Mouse (Mus musculus): ENCODE data around the gene Rpf2. TPM values are rescaled to one million over a fixed set of nuclear protein-coding genes. Genes with fewer than 3 reads are reported as not detected.

Rpf2 gene
- polyA plus RNA-seq (2014; fragmentation: Nextera tagmentation; extraction: Ambion mirVana) = 77.7 and 77.9 TPM in 2 replicates

- H3K27me3 ChIP-seq (replicated peaks; ENCODE audit: control insufficient read depth, insufficient read depth, low read length) = no peaks in the 10 kb centered on the region
Measured at GRCm38 (mm10) chr10:40246374-40247165, at the start of gene Rpf2. TSS of gene Rpf2 (minus strand) at chr10:40247036.

GRCm38 (mm10) chr10:40292640-40293039 is 45.8 kb upstream of the Rpf2 start:
- Histone ChIP-seq H3K4me3 (ENCODE audit: low read depth, low read length) (no peak overlapping the region), H3K4me2 (ENCODE audit: low read length) (no peak overlapping the region), H3K27me3 (replicated peaks; ENCODE audit: control insufficient read depth, insufficient read depth, low read length) (no peaks in the 10 kb centered on the region), H3K9me3 (ENCODE audit: control insufficient read depth, low read length) (no peaks in the 10 kb centered on the region), H3K27ac (ENCODE audit: low read depth) (no peak overlapping the region), H3K4me1 (replicated peaks; ENCODE audit: control insufficient read depth, insufficient read depth, low read length) (peaks cover 4% of the 10 kb centered on the region; the same call in 1 of the 2 replicates), H3K9ac (ENCODE audit: low read length) (no peak overlapping the region), H3K36me3 (ENCODE audit: control insufficient read depth, insufficient read depth, low read length) (peaks cover 51% of the 10 kb centered on the region)
- 92% methylated on average over 6 of the region's 6 CpGs for WGBS
- DNase-seq (ENCODE audit: low spot score) = no peak
- ATAC-seq (replicated peaks; ENCODE audit: low FRiP score, low TSS enrichment, low read depth) = no peak

More at GRCm38 (mm10) chr10:40246374-40247165, at the start of gene Rpf2:
- H3K27ac ChIP-seq (ENCODE audit: low read depth) = peak within 1 kb of the TSS; percentile 73
- peak within 1 kb of the TSS; percentile 75 for H3K9ac ChIP-seq (ENCODE audit: low read length)
- peaks cover 64% of the 10 kb centered on the region for H3K36me3 ChIP-seq (ENCODE audit: control insufficient read depth, insufficient read depth, low read length)
- WGBS = under 1% methylated on average over 54 of the region's 54 CpGs
- H3K9me3 ChIP-seq (ENCODE audit: control insufficient read depth, low read length) = no peaks in the 10 kb centered on the region
- ATAC-seq (replicated peaks; ENCODE audit: low FRiP score, low TSS enrichment, low read depth) = peak; percentile 93
- H3K4me1 ChIP-seq (replicated peaks; ENCODE audit: control insufficient read depth, insufficient read depth, low read length) = no peaks in the 10 kb centered on the region; the same call in 1 of the 2 replicates
- peak within 1 kb of the TSS; percentile 86 for H3K4me2 ChIP-seq (ENCODE audit: low read length)
- H3K4me3 ChIP-seq (ENCODE audit: low read depth, low read length) = peak within 1 kb of the TSS; percentile 88
- peak; percentile 87 for DNase-seq (ENCODE audit: low spot score)

GRCm38 (mm10) chr10:40286767-40287166 is 39.9 kb upstream of the Rpf2 start:
- Histone ChIP-seq H3K4me2 (ENCODE audit: low read length) (no peak overlapping the region), H3K4me1 (replicated peaks; ENCODE audit: control insufficient read depth, insufficient read depth, low read length) (no peaks in the 10 kb centered on the region), H3K4me3 (ENCODE audit: low read depth, low read length) (no peak overlapping the region), H3K27me3 (replicated peaks; ENCODE audit: control insufficient read depth, insufficient read depth, low read length) (no peaks in the 10 kb centered on the region), H3K9ac (ENCODE audit: low read length) (no peak overlapping the region), H3K9me3 (ENCODE audit: control insufficient read depth, low read length) (no peaks in the 10 kb centered on the region), H3K36me3 (ENCODE audit: control insufficient read depth, insufficient read depth, low read length) (peaks cover 44% of the 10 kb centered on the region), H3K27ac (ENCODE audit: low read depth) (no peak overlapping the region)
- DNase-seq (ENCODE audit: low spot score) (no peak), ATAC-seq (replicated peaks; ENCODE audit: low FRiP score, low TSS enrichment, low read depth) (no peak)
- 79% methylated on average over 1 of the region's 1 CpGs for WGBS

GRCm38 (mm10) chr10:40285571-40285970 is 38.7 kb upstream of the Rpf2 start:
- no peak for DNase-seq (ENCODE audit: low spot score)
- H3K9me3 ChIP-seq (ENCODE audit: control insufficient read depth, low read length) = no peaks in the 10 kb centered on the region
- H3K4me1 ChIP-seq (replicated peaks; ENCODE audit: control insufficient read depth, insufficient read depth, low read length) = no peaks in the 10 kb centered on the region
- H3K9ac ChIP-seq (ENCODE audit: low read length) = no peak overlapping the region
- 85% methylated on average over 1 of the region's 1 CpGs for WGBS
- ATAC-seq (replicated peaks; ENCODE audit: low FRiP score, low TSS enrichment, low read depth) = no peak; the same call in 1 of the 2 replicates
- no peak overlapping the region for H3K27ac ChIP-seq (ENCODE audit: low read depth)
- peaks cover 33% of the 10 kb centered on the region for H3K36me3 ChIP-seq (ENCODE audit: control insufficient read depth, insufficient read depth, low read length)
- no peak overlapping the region for H3K4me2 ChIP-seq (ENCODE audit: low read length)
- no peaks in the 10 kb centered on the region for H3K27me3 ChIP-seq (replicated peaks; ENCODE audit: control insufficient read depth, insufficient read depth, low read length)
- H3K4me3 ChIP-seq (ENCODE audit: low read depth, low read length) = no peak overlapping the region

GRCm38 (mm10) chr10:40284997-40285396 is 38.2 kb upstream of the Rpf2 start:
- no peak overlapping the region for H3K4me3 ChIP-seq (ENCODE audit: low read depth, low read length)
- 93% methylated on average over 3 of the region's 3 CpGs for WGBS

GRCm38 (mm10) chr10:40284179-40284831 is 37.5 kb upstream of the Rpf2 start:
- no peaks in the 10 kb centered on the region for H3K4me1 ChIP-seq (replicated peaks; ENCODE audit: control insufficient read depth, insufficient read depth, low read length)
- H3K9me3 ChIP-seq (ENCODE audit: control insufficient read depth, low read length) = no peaks in the 10 kb centered on the region
- H3K4me3 ChIP-seq (ENCODE audit: low read depth, low read length) = no peak overlapping the region
- no peak overlapping the region for H3K27ac ChIP-seq (ENCODE audit: low read depth)
- WGBS = 84% methylated on average over 10 of the region's 10 CpGs
- H3K4me2 ChIP-seq (ENCODE audit: low read length) = no peak overlapping the region
- DNase-seq (ENCODE audit: low spot score) (no peak), ATAC-seq (replicated peaks; ENCODE audit: low FRiP score, low TSS enrichment, low read depth) (0 out of 2 replicates have a peak, but pooled peaks have one; percentile 51)
- no peak overlapping the region for H3K9ac ChIP-seq (ENCODE audit: low read length)
- H3K27me3 ChIP-seq (replicated peaks; ENCODE audit: control insufficient read depth, insufficient read depth, low read length) = no peaks in the 10 kb centered on the region
- H3K36me3 ChIP-seq (ENCODE audit: control insufficient read depth, insufficient read depth, low read length) = peaks cover 22% of the 10 kb centered on the region

More at GRCm38 (mm10) chr10:40284997-40285396, 38.2 kb upstream of the Rpf2 start:
- Histone ChIP-seq H3K4me1 (replicated peaks; ENCODE audit: control insufficient read depth, insufficient read depth, low read length) (no peaks in the 10 kb centered on the region), H3K4me2 (ENCODE audit: low read length) (no peak overlapping the region), H3K9me3 (ENCODE audit: control insufficient read depth, low read length) (no peaks in the 10 kb centered on the region), H3K9ac (ENCODE audit: low read length) (no peak overlapping the region), H3K36me3 (ENCODE audit: control insufficient read depth, insufficient read depth, low read length) (peaks cover 27% of the 10 kb centered on the region), H3K27ac (ENCODE audit: low read depth) (no peak overlapping the region), H3K27me3 (replicated peaks; ENCODE audit: control insufficient read depth, insufficient read depth, low read length) (no peaks in the 10 kb centered on the region)
- DNase-seq (ENCODE audit: low spot score) (no peak), ATAC-seq (replicated peaks; ENCODE audit: low FRiP score, low TSS enrichment, low read depth) (no peak)

GRCm38 (mm10) chr10:40283636-40284035 is 36.8 kb upstream of the Rpf2 start:
- H3K27ac ChIP-seq (ENCODE audit: low read depth) = no peak overlapping the region
- H3K27me3 ChIP-seq (replicated peaks; ENCODE audit: control insufficient read depth, insufficient read depth, low read length) = no peaks in the 10 kb centered on the region
- no peaks in the 10 kb centered on the region for H3K4me1 ChIP-seq (replicated peaks; ENCODE audit: control insufficient read depth, insufficient read depth, low read length)
- H3K4me3 ChIP-seq (ENCODE audit: low read depth, low read length) = no peak overlapping the region
- no peak overlapping the region for H3K4me2 ChIP-seq (ENCODE audit: low read length)
- ATAC-seq (replicated peaks; ENCODE audit: low FRiP score, low TSS enrichment, low read depth) (no peak), DNase-seq (ENCODE audit: low spot score) (no peak)
- no peaks in the 10 kb centered on the region for H3K9me3 ChIP-seq (ENCODE audit: control insufficient read depth, low read length)
- H3K36me3 ChIP-seq (ENCODE audit: control insufficient read depth, insufficient read depth, low read length) = peaks cover 20% of the 10 kb centered on the region
- H3K9ac ChIP-seq (ENCODE audit: low read length) = no peak overlapping the region
- WGBS = 95% methylated on average over 9 of the region's 9 CpGs

GRCm38 (mm10) chr10:40281565-40281964 is 34.7 kb upstream of the Rpf2 start:
- no peak for ATAC-seq (replicated peaks; ENCODE audit: low FRiP score, low TSS enrichment, low read depth)
- peaks cover 13% of the 10 kb centered on the region for H3K36me3 ChIP-seq (ENCODE audit: control insufficient read depth, insufficient read depth, low read length)
- no peaks in the 10 kb centered on the region for H3K27me3 ChIP-seq (replicated peaks; ENCODE audit: control insufficient read depth, insufficient read depth, low read length)
- no peak overlapping the region for H3K27ac ChIP-seq (ENCODE audit: low read depth)
- 94% methylated on average over 2 of the region's 2 CpGs for WGBS
- no peaks in the 10 kb centered on the region for H3K9me3 ChIP-seq (ENCODE audit: control insufficient read depth, low read length)
- H3K4me2 ChIP-seq (ENCODE audit: low read length) = no peak overlapping the region
- no peak overlapping the region for H3K9ac ChIP-seq (ENCODE audit: low read length)
- H3K4me1 ChIP-seq (replicated peaks; ENCODE audit: control insufficient read depth, insufficient read depth, low read length) = no peaks in the 10 kb centered on the region
- DNase-seq (ENCODE audit: low spot score) = no peak
- H3K4me3 ChIP-seq (ENCODE audit: low read depth, low read length) = no peak overlapping the region

All from intestine, embryonic 14.5 days (tissue).